Mouse (Mus musculus) thymus, adult 2 months (tissue): ENCODE measurements at regions not wholly inside any gene's neighbourhood (a gene's known extent, or its start where the extent isn't known, plus 50 kb on each side); places are given as distances from the start of the nearest gene placed in this dataset.

Experiments used
- CTCF ChIP-seq: fragments of 200-500 bp; IDR thresholded peaks from 2 replicates; pipeline ENCODE4 v1.5.1; 2012; ENCODE audit warnings: mild to moderate bottlenecking, control low read depth, low read length, moderate library complexity, borderline replicate concordance; ENCODE audit not compliant: control insufficient read depth, poor library complexity, insufficient read depth; ENCODE audit errors: extremely low read depth
- POLR2A ChIP-seq: fragments of 200-500 bp; IDR thresholded peaks from 2 replicates; pipeline ENCODE4 v1.6.1; 2012; ENCODE audit warnings: mild to moderate bottlenecking, low read length, control low read depth, moderate library complexity; ENCODE audit not compliant: control insufficient read depth, poor library complexity, insufficient read depth; ENCODE audit errors: extremely low read depth

DNA sequence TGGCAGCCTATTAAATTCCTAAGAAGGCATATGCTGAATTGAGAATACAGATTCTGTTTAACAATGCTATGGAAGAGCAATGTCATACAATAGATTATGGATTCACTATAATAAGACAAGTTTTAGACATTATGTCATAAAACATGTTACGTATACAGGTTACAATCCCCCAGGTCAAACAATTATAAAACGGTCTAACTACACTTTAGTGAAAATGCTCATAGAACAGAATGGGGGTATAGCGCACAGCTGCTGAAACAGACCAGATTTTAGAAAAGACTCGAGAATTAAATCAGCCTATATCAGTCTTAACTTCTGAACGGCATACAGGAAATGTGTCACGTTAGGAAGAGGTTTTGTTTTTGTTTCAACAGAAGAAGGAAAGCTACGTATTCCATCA is 660.5 kb upstream of the Sel1l start:
- no peak for TF ChIP-seq CTCF
- no peak for TF ChIP-seq POLR2A
